Mouse (Mus musculus) CD4-positive naive resting alpha-beta T cell, adult 76 days (primary cell): Measurements from ENCODE around the gene Urad. TPM values are rescaled to one million over a fixed set of nuclear protein-coding genes. Genes with fewer than 3 reads are reported as not detected.

Source experiments
- total RNA-seq: library from RNA; stranded (reverse); gene quantifications from one replicate; pipeline ENCODE4 v1.2.4, GENCODE M21; 2023

The Urad gene
- total RNA-seq: not detected

DNA sequence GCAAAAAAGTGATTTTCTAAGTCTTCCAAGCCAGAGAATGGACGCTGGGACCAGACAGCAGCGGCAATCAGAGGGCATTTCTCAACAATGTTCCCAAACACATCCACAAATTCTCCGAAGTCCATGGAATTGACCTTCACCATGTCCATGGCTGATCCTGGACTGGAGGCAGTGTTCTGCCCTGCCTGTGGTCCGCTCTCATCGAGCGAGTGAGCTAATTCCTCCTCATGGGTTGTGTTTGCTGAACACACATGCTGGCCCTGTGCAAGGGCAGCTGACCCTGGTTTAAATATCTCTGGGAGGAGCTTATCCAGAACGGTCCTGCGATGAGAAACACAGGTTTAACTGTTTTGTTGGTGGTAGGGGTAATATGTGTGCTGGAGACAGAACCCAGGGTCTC, at the start of gene Urad:
Urad (minus strand) TSS at position 258 of the 400 bp plus-strand sequence.

GRCm38 (mm10) chr5:147306638-147307397, 15.4 kb downstream of the Urad start, which contains the start of gene Cdx2:
Gene Cdx2, minus strand, starts transcription at chr5:147307270.

DNA sequence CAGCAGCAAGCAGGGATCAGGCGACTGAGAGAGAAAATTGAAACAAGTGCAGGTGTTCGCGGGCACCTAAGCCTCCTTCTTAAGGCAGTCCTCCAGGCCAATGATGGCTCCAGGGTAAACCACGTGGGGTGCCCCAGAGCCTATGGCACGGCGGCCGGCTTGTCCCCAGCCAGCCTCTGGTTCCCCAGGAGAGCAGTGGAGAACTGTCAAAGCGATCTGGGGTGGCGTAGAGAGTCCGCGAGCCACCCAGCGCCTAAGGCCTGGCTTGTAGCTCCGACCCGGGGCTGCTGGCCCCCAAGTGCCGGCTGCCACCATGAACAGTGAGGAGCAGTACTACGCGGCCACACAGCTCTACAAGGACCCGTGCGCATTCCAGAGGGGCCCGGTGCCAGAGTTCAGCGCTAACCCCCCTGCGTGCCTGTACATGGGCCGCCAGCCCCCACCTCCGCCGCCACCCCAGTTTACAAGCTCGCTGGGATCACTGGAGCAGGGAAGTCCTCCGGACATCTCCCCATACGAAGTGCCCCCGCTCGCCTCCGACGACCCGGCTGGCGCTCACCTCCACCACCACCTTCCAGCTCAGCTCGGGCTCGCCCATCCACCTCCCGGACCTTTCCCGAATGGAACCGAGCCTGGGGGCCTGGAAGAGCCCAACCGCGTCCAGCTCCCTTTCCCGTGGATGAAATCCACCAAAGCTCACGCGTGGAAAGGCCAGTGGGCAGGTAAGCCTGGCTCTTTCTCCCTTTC, 52.1 kb downstream of the Urad start, which contains the start of gene Pdx1:
Pdx1 (plus strand) TSS at position 34 of the 747 bp plus-strand sequence.

Other genes starting within 250 kb of the Urad start
- 19.2 TPM for gene Lnx2, start 245.9 kb downstream of the Urad start, total RNA-seq
- gene Polr1d, start 245.4 kb downstream of the Urad start, total RNA-seq: 137 TPM
- gene Gsx1, start 133.7 kb downstream of the Urad start, total RNA-seq: 0.32 TPM
- not detected for gene Pdx1, start 52.5 kb downstream of the Urad start, total RNA-seq
- gene Cdx2, start 15.2 kb downstream of the Urad start, total RNA-seq: not detected
- gene Flt3, start 78.0 kb upstream of the Urad start, total RNA-seq: 1.7 TPM
- gene Pan3, start 107.7 kb upstream of the Urad start, total RNA-seq: 350 TPM